In genomic region chr8:12501824-12502223, GRCm38 (mm10) we compare ENCODE assay signal across 10 mouse cellular contexts.
DNase-seq lines count a peak whose midpoint lies in the region; ATAC-seq and TF ChIP-seq lines count a peak whose summit lies in the region.
"Had no signal": no experiment of that assay in that cellular context is flagged by ENCODE, and none has a peak within 500 bp of the region (broad histone marks: within the 10 kb centered on the region; RNA-seq: fewer than 3 reads in every experiment).

No protein-coding gene starts in this region.

- no peak for TF ChIP-seq CTCF in forebrain, postnatal 0 days (IDR thresholded peaks at IDR 0.05; ENCODE audit: low read depth)

- intact Hi-C loops in heart, postnatal 36 days (cut with DNase I): no loop called here

- H3K4me2 ChIP-seq in heart, embryonic 12.5 days: peak overlapping the region; percentile 63
- H3K4me2 ChIP-seq in forebrain, postnatal 0 days (ENCODE audit: low read depth): peak overlapping the region; percentile 65

- no peak overlapping the region for H3K9ac ChIP-seq in heart, embryonic 12.5 days
- peak overlapping the region; percentile 45 for H3K9ac ChIP-seq in forebrain, postnatal 0 days

- H3K4me3 ChIP-seq in heart, embryonic 12.5 days: peak overlapping the region; percentile 33
- H3K4me3 ChIP-seq in forebrain, postnatal 0 days (ENCODE audit: low read depth, low read length): peak overlapping the region; percentile 34
- H3K4me3 ChIP-seq in midbrain, embryonic 10.5 days: peak overlapping the region; percentile 49

- H3K27ac ChIP-seq in heart, embryonic 12.5 days (ENCODE audit: poor library complexity, severe bottlenecking): no peak overlapping the region
- no peak overlapping the region for H3K27ac ChIP-seq in forebrain, postnatal 0 days (ENCODE audit: low read depth, low read length)
- H3K27ac ChIP-seq in midbrain, embryonic 10.5 days (replicated peaks): peak overlapping the region; percentile 90

- ATAC-seq in heart, embryonic 12.5 days (ENCODE audit: insufficient number of reproducible peaks, low FRiP score): no peak
- peak; percentile 21 for ATAC-seq in forebrain, postnatal 0 days

- no peaks in the 10 kb centered on the region for H3K9me3 ChIP-seq in heart, embryonic 12.5 days (replicated peaks)
- no peaks in the 10 kb centered on the region for H3K9me3 ChIP-seq in forebrain, postnatal 0 days (ENCODE audit: low read length)
- H3K9me3 ChIP-seq in midbrain, embryonic 10.5 days (replicated peaks): no peaks in the 10 kb centered on the region

- peaks cover 3% of the 10 kb centered on the region for H3K4me1 ChIP-seq in heart, embryonic 12.5 days (replicated peaks)
- peaks cover 17% of the 10 kb centered on the region for H3K4me1 ChIP-seq in forebrain, postnatal 0 days (ENCODE audit: insufficient read depth)
- peaks cover 83% of the 10 kb centered on the region for H3K4me1 ChIP-seq in midbrain, embryonic 10.5 days

- H3K36me3 ChIP-seq in heart, embryonic 12.5 days: no peaks in the 10 kb centered on the region
- H3K36me3 ChIP-seq in forebrain, postnatal 0 days (ENCODE audit: insufficient read depth): no peaks in the 10 kb centered on the region
- H3K36me3 ChIP-seq in midbrain, embryonic 10.5 days: no peaks in the 10 kb centered on the region

- WGBS in heart, embryonic 12.5 days: 3% methylated on average over 11 of the region's 11 CpGs
- WGBS in forebrain, postnatal 0 days: 7% methylated on average over 11 of the region's 11 CpGs
- WGBS in midbrain, embryonic 10.5 days: 2% methylated on average over 11 of the region's 11 CpGs

- peaks cover 91% of the 10 kb centered on the region for H3K27me3 ChIP-seq in heart, embryonic 12.5 days (replicated peaks)
- H3K27me3 ChIP-seq in forebrain, postnatal 0 days (ENCODE audit: insufficient read depth, low read length): peaks cover 3% of the 10 kb centered on the region; the same call in 1 of the 2 replicates
- peaks cover 81% of the 10 kb centered on the region for H3K27me3 ChIP-seq in midbrain, embryonic 10.5 days (ENCODE audit: low read depth, poor library complexity, severe bottlenecking)

- no peak for DNase-seq in heart, postnatal 36 days
- peak; percentile 64 for DNase-seq in ES-CJ7 (ENCODE audit: low read depth, low spot score)
- peak; percentile 51 for DNase-seq in forebrain, postnatal 0 days
- DNase-seq in midbrain, embryonic 10.5 days (ENCODE audit: low spot score): peak; percentile 38
- no peak for DNase-seq in spleen, postnatal 14 days (ENCODE audit: low spot score in 2 of 2)
- DNase-seq in right cerebral cortex, postnatal 10 days (ENCODE audit: low spot score in 2 of 2): no peak
- no peak for DNase-seq in cerebellum, postnatal 4 days (ENCODE audit: low spot score in 2 of 2)
- DNase-seq: adrenal gland, postnatal 10 days; heart, postnatal 14 days had no signal

Comparison
In these comparisons a context has a peak if more than half of its experiments do, and no peak if none do; other contexts are left out.
1. DNase-seq: peak in ES-CJ7 (single experiment), forebrain, postnatal 0 days (single experiment) and midbrain, embryonic 10.5 days (single experiment); none in heart, postnatal 36 days (0 of 2), spleen, postnatal 14 days (0 of 2), right cerebral cortex, postnatal 10 days (0 of 2) and cerebellum, postnatal 4 days (0 of 2).
2. Peak in every context shown above with its lines, with median percentiles within 50 percentile points of each other: H3K4me3 ChIP-seq.